Mouse (Mus musculus) forebrain, embryonic 10.5 days (tissue): ENCODE measurements around the gene Fam126a. TPM values are rescaled to one million over a fixed set of nuclear protein-coding genes. Genes with fewer than 3 reads are reported as not detected.

Source experiments
- DNase-seq: peaks from one replicate; pipeline ENCODE4 v3.0.0-alpha.2; 2017; ENCODE audit warnings: low spot score; ENCODE audit errors: extremely low spot score
- H3K27ac ChIP-seq: fragments of 300-500 bp; sonication (generic); 2 replicates; pipeline ENCODE4 v1.5.1; 2016; ENCODE audit warnings: mild to moderate bottlenecking
- H3K27me3 ChIP-seq: fragments of 300-500 bp; sonication (generic); 2 replicates; pipeline ENCODE4 v1.6.1; 2016; ENCODE audit warnings: mild to moderate bottlenecking; ENCODE audit not compliant: poor library complexity, severe bottlenecking
- H3K36me3 ChIP-seq: fragments of 300-500 bp; sonication (generic); replicated peaks from 2 replicates; pipeline ENCODE4 v1.6.1; 2016; ENCODE audit warnings: mild to moderate bottlenecking, moderate library complexity
- H3K4me1 ChIP-seq: fragments of 300-500 bp; sonication (generic); 2 replicates; pipeline ENCODE4 v1.6.1; 2016
- H3K4me3 ChIP-seq: fragments of 300-500 bp; sonication (generic); 2 replicates; pipeline ENCODE4 v1.5.1; 2016; ENCODE audit warnings: mild to moderate bottlenecking, moderate library complexity
- H3K9me3 ChIP-seq: fragments of 300-500 bp; sonication (generic); 2 replicates; pipeline ENCODE4 v1.6.1; 2016; ENCODE audit warnings: mild to moderate bottlenecking, moderate library complexity
- WGBS: fragments of 180-500 bp; shearing (Covaris S2); methylation state at CpG from one replicate; pipeline ENCODE4 v1.1.7; 2016; 5-methylcytosine and 5-hydroxymethylcytosine counted together
- polyA plus RNA-seq: library from polyadenylated mRNA; unstranded; fragments of >200 nt; fragmentation: Nextera tagmentation; extraction: Ambion mirVana; gene quantifications from 2 replicates; pipeline ENCODE4 v1.2.1, GENCODE M21; 2016

The Fam126a gene
- polyA plus RNA-seq, 1 experiment from 2014 or later, result 29.0 TPM

DNA sequence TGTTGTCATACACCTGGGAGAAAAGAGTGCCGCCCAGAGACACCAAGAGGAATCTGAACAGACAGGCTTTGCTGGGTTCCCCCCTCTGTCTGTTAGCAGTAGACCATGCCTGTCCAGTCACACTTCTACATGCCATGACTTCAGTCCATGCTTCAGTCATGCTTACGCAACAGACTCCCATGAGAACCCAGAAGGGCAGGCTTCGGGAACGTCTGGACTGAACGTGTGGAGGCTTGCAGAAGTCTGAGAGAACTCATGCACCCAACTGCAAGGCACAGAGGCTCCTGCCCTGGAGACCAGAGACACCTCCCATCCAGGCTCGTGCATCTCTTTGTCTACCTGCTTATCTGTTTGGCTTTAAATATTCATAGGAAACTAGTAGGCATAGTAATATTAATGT, 6.2 kb upstream of the Fam126a start:
- H3K27me3 ChIP-seq, result no peaks in the 10 kb centered on the region
- no peaks in the 10 kb centered on the region for H3K9me3 ChIP-seq
- WGBS, result 84% methylated on average over 6 of the region's 6 CpGs
- DNase-seq, result no peak
- H3K27ac ChIP-seq, result no peak overlapping the region
- H3K4me3 ChIP-seq, result no peak overlapping the region
- H3K4me1 ChIP-seq, result no peaks in the 10 kb centered on the region
- no peaks in the 10 kb centered on the region for H3K36me3 ChIP-seq

DNA sequence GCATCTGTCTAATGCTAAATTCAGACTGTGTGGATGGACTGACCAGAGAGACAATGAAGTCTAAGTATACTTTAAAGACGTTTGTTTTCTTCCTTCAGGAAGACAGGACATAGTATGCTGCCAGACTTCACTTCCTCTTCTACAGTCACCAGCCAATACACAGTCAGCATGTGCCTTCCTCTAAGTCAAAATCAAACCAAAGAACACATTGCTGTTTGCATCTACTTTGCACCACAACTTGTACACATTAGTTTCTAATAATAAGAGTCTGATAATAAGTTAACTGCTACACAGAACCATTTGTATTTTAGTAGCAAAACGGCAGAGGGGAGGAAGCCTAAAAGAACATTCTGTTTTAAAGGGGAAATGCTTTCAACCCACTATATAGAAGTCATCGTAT, 4.5 kb upstream of the Fam126a start:
- WGBS, result 66% methylated on average over 3 of the region's 3 CpGs
- DNase-seq, result no peak

DNA sequence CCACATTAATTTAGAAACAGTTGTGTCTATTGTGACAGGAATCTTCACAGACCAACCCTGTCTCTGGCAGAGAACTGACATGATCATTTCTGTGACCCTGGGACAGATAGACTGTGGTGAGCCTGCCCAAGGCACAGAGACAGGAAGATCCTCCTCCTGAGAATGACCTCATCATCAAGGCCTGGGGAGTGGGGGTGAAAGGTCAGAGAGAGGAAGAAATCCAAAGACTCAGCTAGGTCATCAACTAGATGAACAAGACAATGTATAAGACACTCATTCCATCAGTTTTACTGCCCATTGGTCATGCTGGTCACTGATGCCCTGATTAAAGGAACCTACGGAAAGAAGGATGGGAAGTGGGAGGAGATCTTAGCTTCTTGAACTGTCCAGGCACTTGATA, 3.6 kb upstream of the Fam126a start:
- Histone ChIP-seq H3K4me3 (no peak overlapping the region), H3K27ac (no peak overlapping the region), H3K9me3 (no peaks in the 10 kb centered on the region), H3K4me1 (peaks cover 10% of the 10 kb centered on the region), H3K27me3 (no peaks in the 10 kb centered on the region), H3K36me3 (no peaks in the 10 kb centered on the region)
- no peak for DNase-seq
- WGBS, result 97% methylated on average over 1 of the region's 1 CpGs

More for the DNA sequence above, 4.5 kb upstream of the Fam126a start:
- peaks cover 4% of the 10 kb centered on the region; the same call in 1 of the 2 replicates for H3K4me1 ChIP-seq
- no peaks in the 10 kb centered on the region for H3K36me3 ChIP-seq
- H3K27ac ChIP-seq, result no peak overlapping the region
- H3K9me3 ChIP-seq, result no peaks in the 10 kb centered on the region
- H3K4me3 ChIP-seq, result no peak overlapping the region
- H3K27me3 ChIP-seq, result no peaks in the 10 kb centered on the region

DNA sequence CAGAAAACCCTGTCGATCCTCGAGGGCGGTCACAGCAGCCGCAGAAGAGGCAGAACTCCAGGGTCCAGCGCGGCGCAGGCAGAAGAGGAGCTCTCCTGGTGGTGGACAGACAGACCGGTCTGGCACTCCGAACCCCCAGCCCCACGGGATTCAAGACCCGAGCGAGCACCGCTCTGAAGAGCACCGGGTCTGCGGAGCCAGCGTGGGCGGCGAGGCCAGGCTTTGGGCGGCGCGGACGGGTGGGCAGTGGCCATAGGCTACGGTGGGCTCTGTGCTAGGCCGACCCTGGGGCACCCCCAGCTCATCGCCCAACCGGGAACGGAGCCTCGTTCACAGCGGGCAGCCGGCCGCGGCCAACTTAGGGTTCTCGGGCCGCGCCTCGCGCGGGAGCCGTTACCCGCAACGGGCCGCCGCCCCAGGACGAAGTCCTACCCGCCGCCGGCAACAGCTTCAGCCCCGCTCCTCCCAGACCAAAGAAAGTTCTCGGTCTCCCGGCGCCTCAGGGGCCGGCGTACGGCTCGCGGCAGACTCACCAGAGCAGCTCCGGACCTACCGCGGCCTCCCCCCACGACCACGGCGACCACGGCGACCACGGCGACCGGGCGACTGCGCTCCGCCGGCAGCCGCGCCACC, 428 bp downstream of the Fam126a start:
- H3K9me3 ChIP-seq, result no peaks in the 10 kb centered on the region
- WGBS, result under 1% methylated on average over 72 of the region's 73 CpGs
- no peak for DNase-seq
- H3K27me3 ChIP-seq, result no peaks in the 10 kb centered on the region
- peak overlapping the region; percentile 72 for H3K4me3 ChIP-seq
- H3K27ac ChIP-seq, result peak overlapping the region; percentile 92
- H3K36me3 ChIP-seq, result peaks cover 8% of the 10 kb centered on the region; the same call in 1 of the 2 replicates
- peaks cover 14% of the 10 kb centered on the region for H3K4me1 ChIP-seq

GRCm38 (mm10) chr5:24029331-24029771, 1.1 kb downstream of the Fam126a start:
- H3K9me3 ChIP-seq, result no peaks in the 10 kb centered on the region
- peaks cover 14% of the 10 kb centered on the region for H3K4me1 ChIP-seq
- H3K27ac ChIP-seq, result peak overlapping the region; percentile 92
- 5% methylated on average over 11 of the region's 11 CpGs for WGBS
- peak overlapping the region; percentile 72 for H3K4me3 ChIP-seq
- H3K36me3 ChIP-seq, result peaks cover 14% of the 10 kb centered on the region
- no peaks in the 10 kb centered on the region for H3K27me3 ChIP-seq
- DNase-seq, result peak; percentile 65

DNA sequence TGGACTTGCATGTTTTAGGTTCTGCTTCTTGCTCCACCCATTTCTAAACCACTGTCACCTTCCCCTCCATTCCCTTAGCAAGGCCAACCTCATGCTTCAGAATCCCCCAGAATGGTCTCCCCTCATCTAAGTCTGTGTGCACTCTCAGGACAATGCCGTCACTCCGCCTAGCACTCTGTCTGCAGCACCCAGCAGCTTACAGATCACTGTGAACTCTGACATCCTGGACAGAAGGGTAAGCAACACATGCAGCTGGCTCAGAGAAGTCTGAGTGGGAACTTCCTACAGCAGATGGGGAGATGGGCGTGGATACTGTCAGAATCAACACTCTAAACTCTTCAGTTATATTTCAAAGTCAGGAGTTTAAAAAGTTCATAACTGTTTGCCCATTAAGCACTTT, 5.5 kb downstream of the Fam126a start:
- Histone ChIP-seq H3K36me3 (peaks cover 14% of the 10 kb centered on the region), H3K4me3 (no peak overlapping the region), H3K4me1 (peaks cover 30% of the 10 kb centered on the region), H3K27ac (no peak overlapping the region), H3K27me3 (no peaks in the 10 kb centered on the region), H3K9me3 (no peaks in the 10 kb centered on the region)
- 83% methylated on average over 3 of the region's 3 CpGs for WGBS
- no peak for DNase-seq

DNA sequence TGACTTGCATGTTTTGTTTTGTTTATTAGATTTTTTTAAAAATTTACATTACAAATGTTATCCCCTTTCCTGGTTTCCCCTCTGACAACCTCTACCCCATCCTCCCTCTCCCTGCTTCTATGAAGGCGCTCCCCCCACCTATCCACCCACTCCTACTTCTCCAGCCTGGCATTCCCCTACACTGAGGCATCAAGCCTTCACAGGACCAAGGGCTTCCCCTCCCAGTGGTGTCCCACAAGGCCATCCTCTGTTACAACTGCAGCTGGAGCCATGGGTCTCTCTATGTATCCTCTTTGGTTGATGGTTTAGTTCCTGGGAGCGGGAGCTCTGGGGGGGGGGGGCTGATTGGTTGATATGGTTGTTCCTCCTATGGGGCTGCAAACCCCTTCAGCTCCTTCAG, 7.3 kb downstream of the Fam126a start:
- WGBS, result 96% methylated on average over 2 of the region's 2 CpGs
- Histone ChIP-seq H3K27ac (no peak overlapping the region), H3K9me3 (no peaks in the 10 kb centered on the region), H3K36me3 (peaks cover 14% of the 10 kb centered on the region), H3K4me1 (peaks cover 36% of the 10 kb centered on the region), H3K27me3 (no peaks in the 10 kb centered on the region), H3K4me3 (no peak overlapping the region)
- DNase-seq, result no peak

GRCm38 (mm10) chr5:24021683-24022082, 8.8 kb downstream of the Fam126a start:
- no peaks in the 10 kb centered on the region for H3K27me3 ChIP-seq
- H3K36me3 ChIP-seq, result peaks cover 10% of the 10 kb centered on the region
- no peak overlapping the region for H3K27ac ChIP-seq
- peaks cover 36% of the 10 kb centered on the region for H3K4me1 ChIP-seq
- peaks cover 4% of the 10 kb centered on the region; the same call in 1 of the 2 replicates for H3K9me3 ChIP-seq
- WGBS, result 54% methylated on average over 5 of the region's 5 CpGs
- no peak overlapping the region for H3K4me3 ChIP-seq
- DNase-seq, result no peak

- 75% methylated on average over 4 of the region's 4 CpGs for WGBS
- Histone ChIP-seq H3K36me3 (peaks cover 10% of the 10 kb centered on the region), H3K4me3 (no peak overlapping the region), H3K9me3 (peaks cover 4% of the 10 kb centered on the region; the same call in 1 of the 2 replicates), H3K27ac (no peak overlapping the region; the same call in 1 of the 2 replicates), H3K27me3 (no peaks in the 10 kb centered on the region), H3K4me1 (peaks cover 36% of the 10 kb centered on the region)
- DNase-seq, result no peak
Observed at GRCm38 (mm10) chr5:24020380-24020779, 10.1 kb downstream of the Fam126a start.

DNA sequence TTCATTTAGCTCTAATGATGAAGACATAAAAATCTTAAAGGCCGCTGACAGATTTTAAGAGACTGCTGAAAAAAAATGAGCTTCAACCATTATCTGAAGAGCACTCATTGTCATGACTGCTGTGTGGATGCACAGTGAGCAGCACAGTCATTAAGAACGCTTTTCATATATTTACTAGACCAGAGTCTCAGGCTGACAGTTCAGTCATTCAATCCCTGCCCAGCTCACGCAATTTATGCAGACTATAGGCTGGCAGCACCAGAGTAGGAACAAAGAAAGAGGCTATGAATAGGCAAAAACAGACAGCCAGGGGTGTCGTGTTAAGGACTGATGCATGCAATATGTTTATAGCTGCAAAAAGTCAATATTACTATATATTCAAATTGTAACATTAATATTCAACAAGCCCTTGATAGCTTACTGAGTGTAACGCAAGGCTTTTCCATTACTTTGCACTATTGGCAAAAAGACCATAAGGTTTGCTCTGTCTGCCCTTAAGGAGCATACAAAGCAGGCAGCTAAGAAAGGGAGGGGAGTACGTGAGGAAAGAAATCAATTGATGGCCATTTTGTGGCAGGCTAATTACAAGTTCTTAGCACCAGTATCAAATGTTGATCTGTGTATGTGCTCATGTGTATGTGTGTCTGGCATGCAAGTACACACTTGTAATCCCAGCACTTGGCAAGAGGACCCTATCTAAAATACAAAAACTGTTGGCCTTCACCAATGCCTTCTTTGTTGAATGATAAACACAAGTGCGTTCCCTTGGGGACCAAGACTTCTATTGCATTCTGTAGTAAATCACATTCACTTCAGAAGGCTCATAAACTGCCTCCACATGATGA, 10.9 kb downstream of the Fam126a start:
- DNase-seq, result no peak
- Histone ChIP-seq H3K27ac (peak overlapping the region; percentile 78), H3K9me3 (peaks cover 4% of the 10 kb centered on the region; the same call in 1 of the 2 replicates), H3K27me3 (no peaks in the 10 kb centered on the region), H3K4me3 (no peak overlapping the region), H3K36me3 (peaks cover 5% of the 10 kb centered on the region; the same call in 1 of the 2 replicates), H3K4me1 (peaks cover 36% of the 10 kb centered on the region)
- WGBS, result 64% methylated on average over 7 of the region's 7 CpGs

GRCm38 (mm10) chr5:24018621-24019261, 11.7 kb downstream of the Fam126a start:
- Histone ChIP-seq H3K9me3 (peaks cover 4% of the 10 kb centered on the region; the same call in 1 of the 2 replicates), H3K36me3 (peaks cover 4% of the 10 kb centered on the region; the same call in 1 of the 2 replicates), H3K4me3 (no peak overlapping the region), H3K4me1 (peaks cover 37% of the 10 kb centered on the region), H3K27me3 (no peaks in the 10 kb centered on the region), H3K27ac (peak overlapping the region; percentile 78)
- WGBS, result 84% methylated on average over 7 of the region's 7 CpGs
- no peak for DNase-seq

DNA sequence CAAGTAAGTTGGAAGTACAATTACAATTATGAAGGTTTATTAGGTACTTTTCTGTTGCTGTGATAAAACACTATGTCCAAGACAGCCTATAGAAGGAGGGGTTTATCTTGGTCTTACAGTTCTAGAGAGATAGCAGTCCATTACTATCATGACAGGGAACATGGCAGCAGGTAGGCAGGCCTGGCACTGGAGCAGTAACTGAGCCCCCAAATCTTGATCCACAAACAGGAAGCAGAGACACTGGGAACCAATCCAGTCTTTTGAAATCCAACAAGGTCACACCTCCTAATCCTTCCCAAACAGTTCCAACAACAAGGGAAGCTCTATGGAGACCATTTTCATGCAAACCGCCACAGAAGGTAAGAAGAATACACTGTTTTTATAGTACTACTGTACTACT, 13.6 kb downstream of the Fam126a start:
- WGBS, result 94% methylated on average over 1 of the region's 1 CpGs
- no peaks in the 10 kb centered on the region for H3K27me3 ChIP-seq
- H3K4me3 ChIP-seq, result no peak overlapping the region
- DNase-seq, result no peak
- peaks cover 42% of the 10 kb centered on the region for H3K4me1 ChIP-seq
- H3K9me3 ChIP-seq, result peaks cover 4% of the 10 kb centered on the region; the same call in 1 of the 2 replicates
- H3K36me3 ChIP-seq, result peaks cover 4% of the 10 kb centered on the region; the same call in 1 of the 2 replicates
- no peak overlapping the region for H3K27ac ChIP-seq
